Mouse (Mus musculus) spleen, adult 18-20 months (tissue): Measurements from ENCODE around the gene Cstad.

Experiments used
- DNase-seq, 2 experiments: peaks; one replicate each; pipeline ENCODE4 v3.0.0; 2022; ENCODE audit warnings: mixed read lengths in 2 of 2

Cstad gene

GRCm38 (mm10) chr2:30629860-30630259 is 35.0 kb downstream of the Cstad start:
- no peak for DNase-seq

- DNase-seq: peak in 1 of 2 experiments; percentile 7
Observed at GRCm38 (mm10) chr2:30636266-30636671, 41.4 kb downstream of the Cstad start.

DNA sequence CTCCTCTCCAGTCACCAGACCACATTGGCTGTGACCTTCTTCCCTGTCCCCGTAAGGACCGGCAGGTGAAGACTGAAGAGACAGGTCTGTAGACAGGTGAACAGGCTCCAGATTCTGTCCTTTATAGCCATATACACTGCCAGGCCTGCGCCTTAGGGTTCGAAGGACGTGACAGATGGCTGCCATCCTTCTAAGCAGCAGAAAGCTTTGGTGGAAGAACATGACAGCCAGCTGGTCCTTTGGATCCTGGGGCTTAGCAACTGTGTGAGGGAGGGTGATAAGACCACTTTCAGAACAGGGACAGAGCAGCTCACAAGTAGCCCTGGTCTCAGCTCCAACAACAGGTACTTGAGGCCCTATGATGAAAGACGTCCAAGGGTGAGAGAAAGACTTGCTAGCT is 43.2 kb downstream of the Cstad start:
- DNase-seq: no peak

- no peak for DNase-seq
Observed at GRCm38 (mm10) chr2:30640021-30640481, 45.2 kb downstream of the Cstad start.

DNA sequence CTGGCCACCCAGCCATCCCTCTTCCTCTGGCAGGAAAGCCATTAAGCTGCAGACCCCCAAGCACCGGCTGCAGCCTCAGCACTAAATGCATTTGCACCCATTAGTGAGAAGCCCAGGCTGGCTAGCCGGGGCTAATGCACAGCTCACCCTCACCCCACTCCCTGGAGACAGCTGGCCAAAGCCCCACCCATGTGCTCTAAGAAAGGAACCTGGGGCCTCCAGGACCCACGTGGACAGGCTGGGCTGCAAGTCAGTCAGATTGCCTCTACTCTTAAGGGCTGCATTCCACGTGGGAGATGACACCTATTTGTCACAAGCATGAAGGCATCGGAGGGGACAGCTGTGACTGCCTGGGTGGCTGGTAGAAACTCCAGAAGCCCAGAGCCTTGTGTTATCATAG is 48.0 kb downstream of the Cstad start:
- DNase-seq: no peak

GRCm38 (mm10) chr2:30643422-30643821 is 48.6 kb downstream of the Cstad start:
- no peak for DNase-seq

DNA sequence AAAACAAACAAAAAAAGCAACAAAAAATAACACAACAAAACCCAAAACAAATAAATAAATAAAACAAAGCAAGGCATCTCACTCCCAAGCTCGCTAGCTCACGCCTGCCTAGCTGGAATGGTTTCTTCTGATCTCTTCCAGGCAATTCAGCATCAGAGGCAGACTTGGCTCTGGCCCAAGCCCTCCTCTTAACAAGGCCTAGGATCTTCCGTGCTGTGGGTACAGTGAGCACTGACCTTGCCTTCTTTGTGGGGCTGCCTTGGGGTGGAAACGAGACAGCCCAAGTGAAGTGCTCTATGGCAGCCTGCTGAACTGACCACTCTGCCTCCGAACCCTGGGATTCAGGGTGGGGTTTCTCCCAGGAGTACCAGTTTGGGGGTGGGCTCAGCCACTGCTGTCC is 52.0 kb downstream of the Cstad start:
- DNase-seq: no peak

DNA sequence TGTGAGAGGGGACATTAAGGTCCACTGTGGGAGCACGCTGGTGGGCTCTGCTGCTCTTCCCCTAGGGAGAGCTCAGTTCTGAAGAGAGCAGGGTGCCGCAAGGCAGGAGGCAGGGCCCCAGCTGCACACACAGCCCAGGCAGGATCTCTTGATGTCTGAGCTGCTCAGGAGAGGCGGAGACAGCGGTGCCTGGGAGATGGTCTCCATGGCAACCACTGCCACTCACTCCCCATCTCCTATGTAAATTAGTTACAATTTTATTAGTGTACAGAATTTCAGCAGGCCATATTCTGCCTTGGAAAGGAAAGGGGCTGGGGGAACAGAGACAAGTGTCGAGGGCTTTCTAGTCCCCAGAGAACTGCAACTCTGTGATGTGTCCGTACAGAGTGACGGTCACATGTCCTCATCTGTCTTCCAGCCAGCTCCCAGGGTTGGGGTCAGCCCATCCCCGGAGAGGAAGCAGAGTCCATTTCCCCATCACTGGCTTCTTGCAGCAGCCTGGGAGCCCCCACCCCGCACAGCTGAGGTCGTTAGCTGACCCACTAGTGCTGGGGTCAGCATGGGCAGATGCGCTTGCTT is 52.6 kb downstream of the Cstad start:
- DNase-seq: no peak

- DNase-seq: no peak
Observed at GRCm38 (mm10) chr2:30647882-30648494, 53.1 kb downstream of the Cstad start.

DNA sequence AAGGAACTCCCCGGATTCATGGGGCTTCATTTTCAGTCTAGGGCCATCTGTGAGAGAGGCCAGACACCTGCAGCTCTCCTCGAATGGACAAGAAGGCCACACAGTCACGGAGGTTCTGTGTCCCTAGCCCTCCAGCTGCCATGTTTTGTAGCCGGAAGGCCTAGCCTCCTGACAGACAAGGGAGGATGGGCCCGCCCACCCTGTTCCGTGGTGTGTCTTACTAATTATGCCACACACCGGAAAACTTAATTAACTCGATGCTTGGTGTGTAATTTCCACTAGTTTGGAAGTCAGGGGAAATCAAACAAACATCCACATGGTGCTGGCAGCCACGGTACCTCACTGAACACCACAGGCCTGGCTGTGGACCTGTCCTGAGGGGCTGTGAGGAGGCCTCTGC is 55.4 kb downstream of the Cstad start:
- DNase-seq: no peak

GRCm38 (mm10) chr2:30651831-30652230 is 57.0 kb downstream of the Cstad start:
- DNase-seq: no peak

- DNase-seq: no peak
Observed at GRCm38 (mm10) chr2:30652581-30653037, 57.8 kb downstream of the Cstad start.

DNA sequence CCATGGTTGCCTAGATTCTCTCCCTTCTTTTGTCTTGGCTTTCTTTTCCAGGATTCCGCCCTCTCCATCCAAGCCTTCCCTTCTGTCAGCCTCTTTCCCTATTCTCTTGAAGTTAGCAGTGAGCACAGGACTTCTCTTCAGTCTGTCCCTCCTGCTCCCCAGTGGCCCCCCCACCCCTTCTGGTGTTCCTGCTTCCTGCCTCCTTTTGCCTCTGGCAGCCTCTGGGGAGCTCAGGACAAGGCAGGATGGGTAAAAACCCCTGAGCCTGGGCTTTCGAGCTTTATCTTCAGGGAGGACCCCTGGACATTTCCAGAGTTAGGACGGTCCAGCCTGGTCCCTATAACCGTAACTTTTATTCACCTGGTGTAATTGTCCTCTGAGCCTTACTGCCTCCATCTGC is 58.2 kb downstream of the Cstad start:
- no peak for DNase-seq

DNA sequence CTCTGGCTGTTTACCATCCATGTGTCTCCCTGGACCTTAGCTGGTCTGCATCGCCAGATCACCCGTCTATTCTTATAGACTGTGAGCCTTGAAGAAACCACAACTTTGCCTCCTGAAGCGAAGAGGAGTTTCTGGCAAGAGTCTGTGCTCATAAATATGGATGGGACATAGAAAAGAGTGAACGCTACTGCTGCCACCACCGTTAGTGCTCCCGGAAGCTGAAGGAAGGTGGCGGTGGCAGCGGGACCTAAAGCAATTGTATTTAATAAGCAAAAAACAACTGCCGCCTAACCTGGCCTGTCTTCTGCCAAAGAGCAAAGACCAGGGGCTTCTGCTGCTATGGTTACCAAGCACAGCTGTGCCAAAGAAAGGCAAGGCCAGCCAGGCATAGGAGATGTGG is 59.3 kb downstream of the Cstad start:
- DNase-seq: no peak

DNA sequence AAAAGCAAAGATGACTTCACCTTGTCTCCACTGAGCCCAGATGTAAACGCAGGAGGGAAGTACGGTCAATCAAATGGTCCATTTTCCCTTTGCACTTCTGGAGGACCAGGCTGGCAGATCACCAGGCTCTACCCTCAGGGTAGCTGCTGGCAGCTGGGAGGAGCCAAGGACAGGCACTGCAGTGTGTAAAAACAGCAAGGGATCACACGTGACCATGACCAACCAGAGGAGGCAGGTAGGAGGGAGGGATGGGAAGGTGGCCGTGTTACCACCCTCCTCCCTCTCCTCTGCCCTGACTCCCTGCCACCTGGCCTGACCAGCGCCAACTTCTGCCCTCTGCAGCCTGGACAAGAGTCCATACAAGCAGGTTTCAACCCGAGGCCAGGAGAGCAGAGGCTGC is 59.7 kb downstream of the Cstad start:
- no peak for DNase-seq

GRCm38 (mm10) chr2:30655746-30656145 is 60.9 kb downstream of the Cstad start:
- no peak for DNase-seq

GRCm38 (mm10) chr2:30656711-30657555 is 62.1 kb downstream of the Cstad start:
- no peak for DNase-seq

GRCm38 (mm10) chr2:30657674-30658479 is 63.0 kb downstream of the Cstad start:
- peak; percentile 17 to 35 for DNase-seq

- DNase-seq: peak; percentile 99 to 100
Observed at GRCm38 (mm10) chr2:30658480-30658843, 63.6 kb downstream of the Cstad start.
